Mouse (Mus musculus): ENCODE data around the gene Hnrnph2.

The Hnrnph2 gene

DNA sequence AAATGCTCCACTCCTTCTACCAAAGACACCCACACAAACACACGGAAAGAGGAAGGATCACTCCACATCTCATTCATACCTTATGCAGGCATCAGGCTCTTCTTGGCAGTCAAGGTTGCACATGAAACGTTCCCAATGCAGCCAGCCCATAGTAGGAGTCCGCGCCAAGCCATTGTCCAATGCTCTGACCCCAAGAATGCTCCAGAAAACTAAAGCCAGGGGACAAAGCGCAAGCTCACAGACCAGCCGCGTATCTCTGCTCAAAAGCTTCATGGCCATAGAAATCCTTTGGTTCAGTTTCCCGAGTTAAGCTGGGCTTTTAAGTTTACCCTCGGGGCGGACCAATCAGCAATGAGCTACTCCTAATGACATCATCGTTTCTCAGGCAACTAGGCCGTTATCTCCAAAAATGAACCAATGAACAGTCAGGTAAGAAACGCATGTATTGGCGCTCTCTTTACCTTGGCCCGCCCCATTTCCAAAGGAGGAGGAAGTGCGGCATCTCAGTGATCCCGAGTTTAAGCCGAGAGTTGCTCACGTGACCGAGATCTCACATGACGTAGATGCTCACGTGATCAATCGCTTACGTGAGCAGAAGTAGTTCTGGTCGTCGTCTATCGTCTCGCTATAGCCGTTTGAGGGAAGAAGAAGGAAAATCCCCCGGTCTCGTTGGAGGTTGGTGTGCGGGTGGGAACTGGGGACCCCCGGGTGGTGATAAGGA lies at the start of gene Hnrnph2, which contains the start of gene Gla:
Gene Hnrnph2 (plus strand): TSS at position 521 of the 721 bp plus-strand sequence.
Gene Gla (minus strand): TSS at position 467 of the 721 bp plus-strand sequence.
- DNase-seq (ENCODE audit: extremely low spot score, low read depth, low spot score) = peak; percentile 96

DNA sequence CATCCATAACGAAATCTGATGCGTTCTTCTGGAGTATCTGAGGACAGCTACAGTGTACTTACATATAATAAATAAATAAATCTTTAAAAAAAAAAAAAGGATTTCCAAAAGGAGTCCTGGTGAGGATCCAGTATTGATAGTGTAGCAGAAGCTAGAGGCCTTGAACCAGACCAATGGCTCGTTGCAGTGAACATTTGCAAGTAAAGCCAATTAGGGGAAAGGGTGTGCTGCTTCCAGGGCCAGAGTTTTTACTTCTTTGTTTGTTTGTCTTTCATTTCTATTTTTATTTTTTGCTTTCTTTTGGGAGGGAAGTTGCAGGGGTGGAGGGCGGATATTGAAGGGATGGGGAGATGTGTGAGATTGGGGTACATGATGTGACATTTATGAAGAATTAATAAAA lies 47.7 kb upstream of the Hnrnph2 start:
- DNase-seq (ENCODE audit: extremely low spot score, low read depth, low spot score) = no peak

GRCm38 (mm10) chrX:134554425-134554824 lies 46.6 kb upstream of the Hnrnph2 start:
- no peak for DNase-seq (ENCODE audit: extremely low spot score, low read depth, low spot score)

DNA sequence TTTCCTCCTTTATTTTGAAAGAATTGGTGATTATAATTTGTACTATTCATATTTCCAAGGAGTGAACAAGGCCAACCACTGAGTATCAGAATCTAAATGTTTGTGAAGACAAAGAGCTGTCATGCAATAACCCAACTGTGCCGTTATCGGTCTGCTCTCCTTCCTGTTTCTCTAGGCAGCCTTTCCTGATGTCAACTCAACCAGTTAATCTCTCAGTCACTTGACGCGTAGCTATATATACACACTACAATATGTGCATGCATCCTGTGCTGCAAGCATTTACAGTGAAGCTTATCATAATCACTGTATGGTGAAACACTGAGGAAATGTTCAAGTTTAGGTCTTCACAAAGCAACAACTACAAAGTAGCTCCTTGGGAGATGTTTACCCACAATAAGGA lies 36.7 kb upstream of the Hnrnph2 start:
- DNase-seq (ENCODE audit: extremely low spot score, low read depth, low spot score) = no peak

- no peak for DNase-seq (ENCODE audit: extremely low spot score, low read depth, low spot score)
Observed at GRCm38 (mm10) chrX:134566536-134567222, 34.3 kb upstream of the Hnrnph2 start.

- DNase-seq (ENCODE audit: extremely low spot score, low read depth, low spot score) = no peak
Observed at GRCm38 (mm10) chrX:134577896-134578295, 23.1 kb upstream of the Hnrnph2 start.

- no peak for DNase-seq (ENCODE audit: extremely low spot score, low read depth, low spot score)
Observed at GRCm38 (mm10) chrX:134580528-134581305, 20.3 kb upstream of the Hnrnph2 start.

GRCm38 (mm10) chrX:134582270-134582669 lies 18.7 kb upstream of the Hnrnph2 start:
- DNase-seq (ENCODE audit: extremely low spot score, low read depth, low spot score) = no peak

- no peak for DNase-seq (ENCODE audit: extremely low spot score, low read depth, low spot score)
Observed at GRCm38 (mm10) chrX:134582888-134583669, 17.9 kb upstream of the Hnrnph2 start, which contains the start of gene Btk. TSS of gene Btk (minus strand) at chrX:134583570.

DNA sequence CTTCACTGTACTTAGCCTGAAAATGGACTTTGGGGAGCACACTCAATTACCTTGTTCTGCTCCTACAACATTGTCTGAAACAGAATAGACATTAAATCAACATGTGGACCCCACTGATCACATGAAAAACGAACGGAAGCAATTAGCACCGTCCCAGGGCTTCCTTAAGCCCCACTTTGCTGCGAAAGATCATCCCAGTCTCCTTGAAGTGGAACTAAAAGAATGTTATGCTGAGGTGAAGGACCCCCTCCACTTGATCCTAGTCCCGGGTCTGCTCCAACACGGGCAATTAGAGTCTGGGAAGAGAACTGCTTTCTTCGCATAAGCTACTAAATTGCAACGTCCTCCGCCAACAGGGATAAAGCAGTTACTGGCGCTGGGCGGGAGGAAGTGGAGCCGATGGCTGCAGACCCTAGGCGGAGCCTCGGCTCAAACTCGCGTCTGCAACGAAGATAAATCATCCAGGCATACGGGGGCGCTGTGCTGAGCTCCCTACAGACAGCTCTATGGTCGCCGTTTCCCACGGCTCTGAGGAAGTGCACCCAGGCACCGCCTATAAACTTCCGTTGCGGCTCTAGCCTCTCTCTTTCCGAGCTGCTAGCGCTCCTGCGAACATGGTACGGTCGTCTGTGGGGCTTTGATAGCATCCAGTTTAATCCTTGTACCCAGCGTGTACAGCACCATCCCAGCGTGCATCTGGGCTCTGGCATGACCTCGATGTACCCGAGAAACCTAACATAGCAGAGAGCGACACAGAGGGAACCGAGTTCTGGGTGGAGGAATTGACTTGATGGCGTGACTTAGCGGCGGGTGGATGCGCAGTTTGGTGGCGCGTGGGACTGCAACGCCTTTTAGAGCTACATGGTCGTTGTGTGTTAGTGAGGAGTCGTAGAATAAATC lies 15.6 kb upstream of the Hnrnph2 start, which contains the start of gene Rpl36a:
Gene Rpl36a (plus strand): TSS at position 552 of the 900 bp plus-strand sequence.
- peak; percentile 72 for DNase-seq (ENCODE audit: extremely low spot score, low read depth, low spot score)

GRCm38 (mm10) chrX:134586447-134586846 lies 14.5 kb upstream of the Hnrnph2 start:
- DNase-seq (ENCODE audit: extremely low spot score, low read depth, low spot score) = no peak

- no peak for DNase-seq (ENCODE audit: extremely low spot score, low read depth, low spot score)
Observed at GRCm38 (mm10) chrX:134588261-134588660, 12.7 kb upstream of the Hnrnph2 start.

DNA sequence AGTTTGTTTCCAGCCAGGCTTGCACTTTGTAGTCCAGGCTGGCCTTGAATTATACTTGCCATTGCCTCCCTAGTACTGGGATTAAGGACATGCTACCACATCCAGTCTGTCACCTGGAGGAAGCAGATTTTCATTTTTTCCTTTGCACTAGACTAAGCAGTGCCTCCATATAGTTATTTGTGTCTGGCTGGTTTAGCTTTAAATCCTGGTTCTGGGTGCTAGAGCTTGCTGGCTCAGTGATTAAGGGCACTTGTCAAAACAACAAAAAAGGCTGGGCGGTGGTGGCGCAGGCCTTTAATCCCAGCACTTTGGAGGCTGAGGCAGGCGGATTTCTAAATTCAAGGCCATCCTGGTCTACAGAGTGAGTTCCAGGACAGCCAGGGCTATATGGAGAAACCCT lies 12.0 kb upstream of the Hnrnph2 start:
- no peak for DNase-seq (ENCODE audit: extremely low spot score, low read depth, low spot score)

- DNase-seq (ENCODE audit: extremely low spot score, low read depth, low spot score) = no peak
Observed at GRCm38 (mm10) chrX:134589836-134590235, 11.1 kb upstream of the Hnrnph2 start.

GRCm38 (mm10) chrX:134599922-134600565 lies 935 bp upstream of the Hnrnph2 start:
- DNase-seq (ENCODE audit: extremely low spot score, low read depth, low spot score) = no peak

GRCm38 (mm10) chrX:134601380-134602120 lies 571 bp downstream of the Hnrnph2 start:
- no peak for DNase-seq (ENCODE audit: extremely low spot score, low read depth, low spot score)

- DNase-seq (ENCODE audit: extremely low spot score, low read depth, low spot score) = no peak
Observed at GRCm38 (mm10) chrX:134609472-134609871, 8.5 kb downstream of the Hnrnph2 start.

DNA sequence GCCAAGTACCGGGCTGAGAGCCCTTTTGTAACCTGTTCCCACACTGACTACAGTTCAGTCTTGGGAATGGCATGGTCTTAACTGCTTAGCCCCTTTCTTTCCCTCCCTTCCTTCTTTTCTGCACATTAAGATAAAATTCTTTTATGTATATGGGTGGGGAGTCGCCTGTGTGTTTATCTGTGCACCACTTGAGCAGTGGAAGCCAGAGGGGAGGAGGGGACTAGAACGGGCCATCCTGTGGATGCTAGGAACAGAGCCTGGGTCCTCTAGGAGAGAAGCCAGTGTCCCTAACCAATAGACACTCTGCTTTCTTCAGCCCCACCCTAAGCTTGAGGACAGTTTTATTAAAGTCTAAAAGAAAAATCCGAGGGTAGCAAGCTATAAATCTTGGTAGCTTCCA lies 10.0 kb downstream of the Hnrnph2 start:
- no peak for DNase-seq (ENCODE audit: extremely low spot score, low read depth, low spot score)
